Mouse (Mus musculus): Measurements from ENCODE around the gene A630001G21Rik.
"Not testable (repeated sequence)": the region's sequence is repeated elsewhere in the genome, so short reads cannot be mapped to it uniquely, and the experiment has no call there.

A630001G21Rik gene

DNA sequence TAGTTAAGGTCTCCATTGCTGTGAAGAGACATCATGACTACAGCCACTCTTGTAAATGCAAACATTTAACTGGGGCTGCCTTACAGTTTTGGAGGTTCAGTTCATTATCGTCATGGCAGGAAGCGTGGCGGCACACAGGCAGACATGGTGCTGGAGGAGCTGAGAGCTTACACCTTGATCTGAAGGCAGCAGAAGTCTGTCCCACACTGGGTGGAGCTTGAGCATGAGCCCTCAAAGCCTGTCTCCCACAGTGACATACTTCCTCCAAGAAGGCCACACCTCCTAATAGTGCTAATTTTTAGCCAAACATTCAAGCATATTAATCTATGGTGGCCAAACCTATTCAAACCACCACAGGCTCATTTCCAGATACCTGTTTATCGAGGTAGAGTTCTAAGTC is at the start of gene A630001G21Rik:
A630001G21Rik (minus strand) TSS at position 208 of the 400 bp plus-strand sequence.
- DNase-seq (ENCODE audit: low spot score in 2 of 2) = no peak

DNA sequence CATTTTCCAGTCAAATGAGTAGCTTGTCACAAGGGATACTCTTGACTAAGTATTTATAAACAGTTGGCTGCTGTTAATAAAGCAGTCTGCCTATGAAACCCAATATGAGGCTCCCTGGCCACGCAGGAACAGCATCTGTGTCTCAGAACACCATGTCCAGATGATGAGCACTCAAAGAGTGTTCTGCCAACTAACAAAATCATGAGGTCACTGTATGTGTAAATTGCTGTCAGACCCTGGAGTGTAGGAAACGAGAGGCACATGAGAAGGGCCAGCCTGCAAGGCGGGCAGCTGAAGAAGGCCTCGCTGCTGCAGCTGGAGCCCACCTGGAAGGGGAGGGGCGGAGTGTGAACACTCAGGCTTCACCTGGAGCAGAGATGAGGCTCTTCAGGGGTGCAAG is 48.7 kb upstream of the A630001G21Rik start:
- DNase-seq (ENCODE audit: low spot score in 2 of 2) = no peak

DNA sequence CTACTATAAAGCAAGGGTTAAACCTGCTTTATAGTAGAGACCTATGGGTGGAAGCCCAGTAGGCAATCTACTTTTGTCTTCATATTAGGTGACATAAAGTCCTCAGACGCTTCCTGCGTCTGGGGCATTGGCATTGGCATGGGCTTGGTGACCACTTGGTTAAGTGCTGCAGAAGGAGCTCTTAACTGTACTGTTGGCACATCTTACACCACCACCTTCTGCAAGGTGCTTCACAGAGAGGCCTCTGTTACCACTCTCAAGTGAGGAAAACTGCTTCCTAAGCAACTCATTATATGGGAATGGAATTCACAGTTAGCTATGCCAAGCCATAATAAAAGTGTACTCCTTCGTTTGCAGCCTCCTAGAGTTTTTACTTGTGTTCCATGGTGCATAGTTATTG is 46.5 kb upstream of the A630001G21Rik start:
- no peak for DNase-seq (ENCODE audit: low spot score in 2 of 2)

DNA sequence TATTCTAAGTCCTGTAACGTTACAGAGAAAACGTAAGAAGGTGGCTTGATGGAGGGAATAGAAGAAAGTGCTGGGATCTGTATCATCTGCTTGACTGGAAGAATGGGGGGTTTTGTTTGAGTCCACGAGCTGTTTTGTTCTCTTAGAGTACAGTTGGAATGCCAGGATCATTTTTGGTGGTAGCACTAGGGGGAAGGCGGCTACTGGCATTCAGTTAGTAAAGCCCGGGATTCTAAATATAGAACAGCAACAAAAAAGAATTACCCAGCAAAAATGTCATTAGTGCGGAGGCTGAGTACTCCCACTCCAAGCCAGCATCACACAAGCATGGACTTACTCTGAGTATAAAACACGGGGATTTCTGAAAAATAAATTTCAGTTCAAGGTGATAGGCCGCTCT is 43.8 kb upstream of the A630001G21Rik start:
- no peak for DNase-seq (ENCODE audit: low spot score in 2 of 2)

DNA sequence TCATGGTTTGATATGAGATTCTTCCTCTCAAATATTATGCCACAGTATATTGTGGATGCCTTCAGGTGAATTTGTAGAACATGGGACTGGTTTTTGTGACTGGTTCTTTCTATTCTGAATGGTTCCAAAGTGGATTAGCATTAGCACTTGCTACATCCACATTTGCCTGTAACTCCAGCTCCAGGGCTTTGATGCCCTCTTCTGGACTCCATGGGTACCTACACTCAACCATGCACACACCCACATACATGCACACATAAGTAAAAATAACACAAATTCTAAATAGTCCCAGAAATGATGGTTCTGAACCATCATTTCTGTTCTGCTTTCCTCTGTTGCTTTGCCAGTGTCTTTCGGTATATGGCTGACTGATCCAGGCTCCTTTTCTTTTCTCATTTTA is 41.3 kb upstream of the A630001G21Rik start:
- DNase-seq (ENCODE audit: low spot score in 2 of 2) = no peak

DNA sequence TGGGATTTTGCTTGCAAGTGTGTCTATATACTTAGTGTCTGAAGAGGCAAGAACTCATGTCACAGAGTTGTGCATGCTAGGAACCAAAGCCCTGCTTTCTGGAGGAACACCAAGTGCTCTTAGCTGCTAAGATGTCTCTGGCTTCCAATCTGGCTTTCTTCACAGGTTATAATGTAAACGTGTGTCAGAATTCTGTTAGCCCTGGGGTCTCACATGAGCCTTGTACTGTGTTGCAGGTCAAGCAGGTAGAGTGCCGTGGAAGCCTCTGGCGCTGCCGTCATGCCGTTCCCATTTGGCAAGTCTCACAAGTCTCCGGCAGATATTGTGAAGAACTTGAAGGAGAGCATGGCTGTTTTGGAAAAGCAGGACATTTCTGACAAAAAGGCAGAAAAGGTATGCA is 39.7 kb upstream of the A630001G21Rik start:
- no peak for DNase-seq (ENCODE audit: low spot score in 2 of 2)

DNA sequence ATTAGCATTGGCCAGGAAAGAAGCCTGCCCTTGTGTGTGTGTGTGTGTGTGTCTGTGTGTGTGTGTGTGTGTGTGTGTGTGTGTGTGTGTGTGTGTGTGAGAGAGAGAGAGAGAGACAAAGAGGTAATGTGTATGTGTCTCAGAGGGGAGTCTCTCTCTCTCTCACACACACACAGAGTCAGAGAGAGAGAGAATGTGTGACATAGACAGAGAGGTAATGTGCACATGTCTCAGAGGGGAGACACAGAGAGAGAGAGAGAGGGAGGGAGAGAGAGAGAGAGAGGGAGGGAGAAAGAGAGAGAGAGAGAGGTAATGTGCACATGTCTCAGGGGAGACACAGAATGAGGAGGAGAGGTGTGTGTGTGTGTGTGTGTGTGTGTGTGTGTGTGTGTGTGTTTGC is 35.8 kb upstream of the A630001G21Rik start:
- DNase-seq (ENCODE audit: low spot score in 2 of 2) = not testable (repeated sequence)

DNA sequence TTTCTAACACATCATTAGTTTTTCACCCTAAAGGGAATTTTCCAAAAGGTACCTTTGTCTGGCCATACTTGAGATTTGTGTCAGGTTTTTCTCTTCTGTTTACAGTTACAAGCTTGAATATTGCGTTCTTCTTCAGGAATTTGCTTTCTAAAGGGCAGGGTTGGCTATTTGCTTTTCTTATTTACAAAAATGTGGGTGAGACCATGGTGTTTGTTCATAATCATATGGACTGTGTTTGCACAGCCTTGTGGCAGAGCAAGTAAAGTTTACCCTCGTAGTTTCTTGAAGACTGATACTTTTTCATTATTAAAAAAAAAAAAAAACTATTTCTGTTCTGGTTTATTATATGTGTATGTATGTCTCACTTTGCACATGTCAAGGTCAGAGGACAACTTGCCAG is 32.3 kb upstream of the A630001G21Rik start:
- DNase-seq (ENCODE audit: low spot score in 2 of 2) = no peak

DNA sequence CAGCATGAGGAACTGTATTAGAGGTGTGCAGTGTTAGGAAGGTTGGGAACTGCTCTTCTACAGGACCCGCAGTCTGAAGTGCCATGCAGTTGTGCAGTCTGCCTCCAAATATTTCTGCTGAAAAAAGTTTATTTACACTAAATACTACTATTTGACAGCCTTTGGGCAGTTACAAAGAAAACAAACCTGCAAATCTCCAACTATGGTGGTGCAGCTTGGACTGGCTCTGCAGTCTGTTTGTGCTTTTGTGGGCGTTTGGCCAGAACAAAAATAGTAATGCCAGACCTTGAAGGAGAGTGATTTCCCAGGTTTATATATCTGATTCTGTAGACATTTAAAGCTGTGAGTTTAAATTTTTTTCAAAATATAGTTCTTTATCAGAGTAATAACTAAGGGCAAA is 31.9 kb upstream of the A630001G21Rik start:
- no peak for DNase-seq (ENCODE audit: low spot score in 2 of 2)

DNA sequence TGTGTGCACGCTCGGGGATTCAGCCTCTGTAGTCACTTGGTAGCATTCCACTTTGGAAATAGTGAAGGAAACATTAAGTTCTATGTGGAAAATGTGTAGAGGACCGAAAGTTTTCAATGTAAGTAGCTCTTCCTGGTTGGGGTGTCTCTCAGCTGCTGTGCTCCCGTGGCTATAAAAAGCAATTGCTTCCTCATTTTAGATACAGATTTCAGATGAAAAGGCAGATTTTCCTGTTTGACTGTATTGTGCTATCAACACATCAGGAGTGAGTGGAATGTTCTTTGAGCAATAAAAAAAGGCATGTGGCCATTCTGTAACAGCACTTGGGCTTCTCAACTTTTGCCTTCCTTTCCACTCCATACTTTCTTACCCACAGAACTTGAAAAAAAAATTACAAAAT is 30.8 kb upstream of the A630001G21Rik start:
- DNase-seq (ENCODE audit: low spot score in 2 of 2) = no peak

DNA sequence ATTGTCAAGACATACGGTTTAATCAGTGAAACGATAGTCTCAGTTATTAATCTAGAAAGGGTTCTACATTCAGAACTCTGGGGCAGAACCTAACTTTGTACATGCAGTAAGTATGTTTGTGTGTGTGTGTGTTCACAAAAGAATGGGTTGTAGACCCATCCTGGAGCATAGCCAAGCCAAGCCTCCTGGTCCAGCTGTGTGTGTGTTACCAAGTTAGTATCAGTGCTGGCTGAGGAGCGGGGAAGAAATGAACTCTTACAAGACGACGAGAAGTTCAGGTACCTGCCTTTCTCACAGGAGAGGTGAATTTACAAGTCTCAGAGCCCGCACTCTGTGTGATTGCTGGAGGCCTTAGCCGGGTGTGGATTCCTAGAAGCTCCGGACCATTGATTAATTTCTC is 26.1 kb upstream of the A630001G21Rik start:
- DNase-seq (ENCODE audit: low spot score in 2 of 2) = no peak

DNA sequence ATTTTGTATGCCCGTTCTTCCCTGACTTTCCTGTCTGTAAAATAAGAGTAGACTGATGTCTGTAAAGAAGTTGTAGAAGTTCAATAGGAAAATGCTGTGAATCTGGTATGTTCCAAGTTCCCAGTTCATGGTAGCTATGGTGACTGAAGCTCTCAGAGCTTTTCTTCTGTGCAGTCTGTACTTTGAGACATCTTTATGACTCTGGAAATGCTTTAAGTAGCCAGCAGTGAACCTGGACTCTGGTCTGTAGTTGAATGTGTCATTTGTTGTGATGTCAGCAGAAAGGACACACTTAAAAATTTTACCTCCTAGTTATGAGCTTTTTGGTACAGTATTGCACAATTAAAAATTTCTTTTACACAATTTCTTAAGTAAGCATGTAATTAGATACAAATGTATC is 24.1 kb upstream of the A630001G21Rik start:
- DNase-seq (ENCODE audit: low spot score in 2 of 2) = no peak

DNA sequence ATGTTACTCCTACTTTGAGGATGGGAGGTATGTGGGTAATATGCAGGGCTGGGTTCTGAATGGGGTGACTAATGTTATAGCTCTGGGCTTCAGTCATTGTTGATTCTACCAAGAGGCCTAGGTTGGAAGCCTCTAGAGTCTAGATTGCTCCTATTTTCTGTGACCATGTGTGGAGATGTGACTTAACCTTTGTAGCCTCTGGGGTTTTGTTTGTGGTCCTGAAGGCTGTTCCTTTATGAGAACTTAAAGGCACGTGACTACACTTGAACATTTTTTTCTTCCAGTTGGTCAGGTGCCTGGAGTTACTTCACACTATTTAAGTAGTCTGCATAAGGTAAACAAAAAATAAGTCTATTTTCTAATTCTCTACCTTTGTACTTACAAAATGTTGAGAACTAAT is 21.3 kb upstream of the A630001G21Rik start:
- no peak for DNase-seq (ENCODE audit: low spot score in 2 of 2)

DNA sequence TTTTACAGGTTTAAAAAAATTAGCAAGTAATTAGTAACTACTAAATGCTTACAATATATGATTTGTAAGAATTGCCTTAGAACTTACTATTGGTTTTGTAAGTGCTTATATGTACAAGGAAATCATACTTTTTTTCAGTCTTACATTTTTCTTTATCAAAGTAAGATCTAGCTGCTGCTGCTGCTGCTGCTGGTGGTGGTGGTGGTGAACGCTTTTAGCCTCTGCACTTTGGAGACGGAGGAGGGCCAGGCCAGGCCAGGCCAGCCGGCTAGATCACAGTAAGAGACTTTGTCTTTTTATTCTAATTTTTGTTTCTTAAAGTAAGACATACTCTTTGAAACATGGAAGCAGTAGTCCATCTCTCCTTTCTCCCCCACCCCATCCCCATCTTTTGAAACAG is 16.8 kb upstream of the A630001G21Rik start:
- DNase-seq (ENCODE audit: low spot score in 2 of 2) = no peak

DNA sequence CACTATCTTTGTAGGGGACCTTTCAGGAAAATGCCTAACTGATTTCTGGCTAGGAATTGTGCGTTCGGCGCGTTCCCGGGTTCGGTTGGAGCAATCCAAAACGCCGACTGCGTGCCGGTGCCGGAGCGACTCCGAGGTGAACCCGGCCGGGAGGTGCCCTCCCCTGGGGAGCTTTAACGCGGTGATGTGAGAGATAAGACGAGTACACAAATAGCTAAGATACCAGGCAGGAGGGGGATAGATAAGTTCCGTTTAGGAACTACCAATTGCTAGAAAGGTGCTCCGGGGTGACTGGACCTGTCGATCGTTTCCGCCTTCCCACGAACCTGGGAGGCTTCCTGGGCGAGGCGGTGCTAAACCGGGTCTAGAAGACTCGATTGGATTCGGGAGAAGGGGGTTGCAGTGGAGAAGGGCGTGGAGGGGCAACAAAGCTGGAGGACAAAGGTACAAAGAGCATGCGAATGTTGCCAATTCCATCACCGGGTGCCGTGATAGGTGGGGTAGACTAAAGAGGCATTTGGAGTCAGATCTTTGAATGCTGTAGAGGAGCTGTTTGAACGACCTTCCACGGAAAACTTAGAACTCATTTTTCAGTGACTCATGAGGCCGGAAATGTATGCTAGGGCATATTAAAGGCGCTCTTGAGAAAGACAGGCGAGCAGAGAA is 15.8 kb upstream of the A630001G21Rik start:
- peak in 1 of 2 experiments; percentile 26 for DNase-seq (ENCODE audit: low spot score in 2 of 2)

DNA sequence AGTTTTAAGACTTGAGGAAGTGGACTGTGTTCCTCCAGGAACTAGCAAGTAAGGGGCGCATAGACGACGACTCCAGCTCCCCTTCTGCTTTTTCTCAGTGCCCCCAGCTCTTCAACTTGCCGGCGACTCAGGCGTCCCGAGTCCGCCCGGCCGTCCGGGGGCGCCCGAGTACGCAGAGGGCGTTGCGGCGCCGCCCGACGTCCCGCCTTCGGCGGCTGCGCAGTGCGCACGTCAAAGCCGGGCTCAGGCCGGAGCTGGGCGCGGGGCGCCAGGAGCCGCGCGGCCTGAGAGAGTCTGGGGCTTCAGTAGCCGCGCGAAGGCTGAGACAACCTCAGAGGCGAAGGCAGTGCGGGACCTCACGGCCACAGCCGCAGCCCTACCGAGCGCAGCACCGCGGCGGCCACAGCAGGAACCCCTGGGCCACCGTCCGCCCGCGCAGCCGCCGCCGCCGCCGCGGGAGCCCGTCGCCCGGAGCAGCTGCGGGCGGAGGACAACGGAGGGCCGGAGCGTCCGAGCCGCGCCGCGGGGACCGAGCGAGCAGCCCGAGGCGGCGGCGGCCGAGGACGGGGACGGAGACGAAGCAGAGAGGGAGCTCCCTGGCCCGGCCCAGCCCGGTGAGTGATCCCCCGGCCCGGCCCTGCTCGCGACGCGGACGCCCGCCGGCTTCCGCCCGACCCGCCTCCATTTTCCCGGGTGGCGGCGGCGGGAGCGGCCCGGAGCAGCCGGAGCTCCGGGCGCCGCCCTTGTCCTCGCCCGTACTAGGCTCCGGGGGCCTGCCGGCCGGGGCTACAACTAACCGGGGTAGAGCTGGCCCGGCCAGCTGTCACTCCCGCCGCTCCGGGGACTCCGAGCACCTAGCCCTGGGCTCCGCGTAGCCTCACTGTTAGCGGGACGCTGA is 15.0 kb upstream of the A630001G21Rik start, which contains the start of gene Cab39:
Cab39 (plus strand) TSS at position 234 of the 898 bp plus-strand sequence.
- DNase-seq (ENCODE audit: low spot score in 2 of 2) = peak; percentile 77 to 88

DNA sequence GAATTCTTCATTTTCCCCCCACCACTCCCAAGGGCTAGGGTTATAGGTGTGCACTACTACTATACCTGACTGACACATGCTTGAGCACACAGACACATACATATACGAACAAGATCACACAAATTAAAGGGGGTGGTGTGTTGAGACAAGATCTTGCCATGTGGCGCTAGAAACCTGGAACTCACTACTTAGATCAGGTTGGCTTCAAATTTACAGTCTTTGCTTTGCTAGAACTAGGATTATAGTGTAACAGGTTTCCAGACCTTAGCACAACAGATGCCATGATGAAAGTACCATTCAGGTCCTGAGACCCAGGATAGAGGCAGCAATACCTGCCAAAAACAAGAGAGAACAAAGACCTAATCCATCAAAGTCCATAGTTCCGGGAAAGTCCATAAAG is 13.0 kb upstream of the A630001G21Rik start:
- no peak for DNase-seq (ENCODE audit: low spot score in 2 of 2)

DNA sequence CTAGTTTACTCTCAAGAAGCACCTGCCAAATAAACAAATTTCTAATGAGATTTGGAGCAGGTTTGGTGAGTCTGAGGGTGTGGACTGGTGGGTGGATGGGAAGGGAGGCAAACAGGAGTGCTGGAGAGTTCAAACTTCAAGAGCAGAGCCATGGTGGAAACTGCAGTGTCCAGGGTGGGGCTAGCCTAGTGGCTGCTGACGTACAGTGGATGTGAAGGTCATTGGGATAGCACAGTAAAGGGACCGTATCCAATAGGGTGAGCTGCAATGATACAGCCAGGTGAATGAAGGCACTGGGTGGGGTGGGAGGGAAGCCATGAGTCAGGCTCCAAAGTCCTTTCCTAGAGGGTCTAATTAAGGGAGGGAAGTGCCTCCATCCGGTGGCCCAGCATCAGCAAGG is 12.1 kb upstream of the A630001G21Rik start:
- DNase-seq (ENCODE audit: low spot score in 2 of 2) = no peak

DNA sequence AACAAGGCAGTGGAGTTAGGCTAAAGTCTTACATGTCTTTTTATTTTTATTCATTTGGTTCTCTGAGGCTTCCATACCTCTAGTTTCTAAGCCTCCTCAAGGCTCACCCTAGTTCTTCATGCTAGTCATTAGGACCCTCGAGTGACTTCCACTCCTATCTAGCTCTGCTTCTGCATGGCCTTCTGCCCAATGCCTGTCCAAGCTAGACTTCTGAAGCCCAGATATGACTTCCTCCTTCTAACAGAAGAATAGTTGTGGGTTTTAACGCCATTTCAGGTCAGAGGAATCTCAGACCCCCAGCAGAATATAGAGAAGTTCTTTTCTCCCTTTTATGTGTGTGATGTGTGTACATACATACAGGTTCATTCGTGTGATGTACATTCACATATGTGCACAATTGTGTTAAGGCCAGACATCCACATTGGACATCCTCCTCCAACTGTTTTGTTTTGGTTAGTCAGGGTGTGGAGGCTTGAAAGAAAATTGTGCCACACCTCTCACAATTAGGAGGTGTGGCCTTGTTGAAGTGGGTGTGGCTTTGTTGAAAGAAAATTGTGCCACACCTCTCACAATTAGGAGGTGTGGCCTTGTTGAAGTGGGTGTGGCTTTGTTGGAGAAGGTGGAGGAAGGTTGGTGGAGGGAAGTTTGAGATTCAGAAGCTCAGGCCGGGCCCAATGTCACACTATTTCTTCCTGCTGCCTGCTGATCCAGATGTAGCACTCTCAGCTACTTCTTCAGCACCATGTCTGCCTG is 1.2 kb upstream of the A630001G21Rik start:
- no peak for DNase-seq (ENCODE audit: low spot score in 2 of 2)

DNA sequence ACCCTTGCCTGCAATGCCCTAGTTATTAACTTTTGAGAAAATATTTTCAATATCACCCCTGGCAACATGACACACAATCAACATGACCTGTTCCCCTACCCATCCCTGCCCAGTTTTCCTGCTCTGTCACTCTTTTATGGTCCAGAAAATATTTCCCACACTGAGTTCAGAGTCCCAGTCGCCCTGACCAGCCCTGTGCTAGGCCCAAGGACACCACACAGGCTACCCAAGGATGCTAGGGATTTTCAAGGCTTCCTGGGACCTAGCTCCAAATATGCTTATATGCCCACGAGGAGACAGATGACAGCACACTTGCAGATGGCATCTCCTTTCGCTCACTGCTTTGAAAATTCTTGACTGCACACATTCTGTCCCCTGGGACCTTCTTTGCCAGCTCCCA is 569 bp upstream of the A630001G21Rik start:
- DNase-seq (ENCODE audit: low spot score in 2 of 2) = no peak

DNA sequence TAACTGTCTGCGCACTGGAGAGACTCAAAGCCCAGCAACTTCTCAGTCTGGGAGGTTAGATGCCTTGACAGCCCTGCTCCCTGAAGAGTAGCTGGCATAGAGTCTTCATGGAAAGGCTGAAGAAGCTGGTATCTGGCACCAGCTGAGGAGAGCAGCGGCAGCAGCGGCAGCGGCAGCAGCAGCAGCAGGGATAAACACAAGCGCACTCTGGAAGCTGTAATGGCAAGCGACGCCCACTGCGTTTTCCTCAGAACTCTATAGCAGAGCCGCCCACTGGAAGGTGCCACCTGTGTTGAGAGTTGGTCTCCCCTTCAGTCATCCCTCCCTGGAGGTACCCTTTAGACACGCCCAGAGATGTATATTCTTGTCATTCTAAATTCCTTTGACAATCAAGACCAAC is 2.3 kb downstream of the A630001G21Rik start:
- DNase-seq (ENCODE audit: low spot score in 2 of 2) = no peak

DNA sequence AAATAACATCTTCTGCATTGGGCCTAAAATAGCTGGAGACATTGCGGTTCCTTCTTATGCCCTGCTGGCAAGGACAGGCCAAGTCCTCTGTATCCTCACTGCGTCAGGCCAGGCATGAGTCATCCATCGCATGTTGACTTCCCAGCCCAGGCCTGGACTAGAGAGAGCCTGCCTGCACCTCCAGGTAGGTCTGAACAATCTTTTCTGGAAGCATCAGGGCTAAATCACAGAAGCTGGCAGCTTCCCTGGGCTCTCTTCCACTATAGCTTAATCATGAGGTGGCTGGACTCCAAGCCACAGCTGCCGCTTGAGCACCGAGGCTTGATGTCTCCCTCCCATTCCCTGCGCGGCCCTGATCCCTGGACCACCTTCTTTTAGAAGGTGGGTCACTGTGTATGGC is 3.3 kb downstream of the A630001G21Rik start:
- DNase-seq (ENCODE audit: low spot score in 2 of 2) = no peak
